Mouse (Mus musculus): ENCODE measurements around the gene Celsr3. TPM values are rescaled to one million over a fixed set of nuclear protein-coding genes. Genes with fewer than 3 reads are reported as not detected.
A peak's percentile ranks its signal among the peaks of the same experiment; 100 is the strongest.

Gene Celsr3
- polyA plus RNA-seq, 1 experiment from 2014 or later = 0.13 TPM

DNA sequence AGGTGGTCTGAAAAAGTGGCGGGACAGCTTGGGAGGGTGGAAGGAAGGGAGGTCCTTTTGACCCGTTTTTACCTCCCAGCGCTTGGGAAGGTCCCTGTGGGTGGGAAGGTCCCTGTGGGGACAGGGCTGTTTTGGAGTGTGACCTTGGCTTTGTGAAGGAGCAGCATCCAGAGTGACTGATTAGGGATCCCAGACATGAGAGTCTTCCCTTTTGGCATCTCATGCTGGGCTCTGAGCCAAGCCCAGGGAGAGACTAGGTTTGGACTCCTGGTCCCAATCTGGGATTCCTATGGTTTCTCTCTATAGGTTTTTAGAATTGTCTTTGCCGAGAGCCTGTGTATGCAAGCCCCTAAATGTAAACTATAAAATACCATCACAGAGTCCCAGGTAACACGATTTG is 15.6 kb upstream of the Celsr3 start:
- peaks cover 18% of the 10 kb centered on the region for H3K36me3 ChIP-seq (ENCODE audit: control insufficient read depth, insufficient read depth)
- ATAC-seq (replicated peaks; ENCODE audit: extremely low read depth, insufficient read depth, low FRiP score) = no peak
- no peak overlapping the region for H3K9ac ChIP-seq (ENCODE audit: low read length)
- no peak overlapping the region for H3K27ac ChIP-seq (ENCODE audit: low read length)
- no peaks in the 10 kb centered on the region for H3K27me3 ChIP-seq (ENCODE audit: control insufficient read depth, insufficient read depth, low read length)
- no peak overlapping the region for H3K4me3 ChIP-seq (ENCODE audit: low read length)
- WGBS = 63% methylated on average over 5 of the region's 5 CpGs
- peaks cover 31% of the 10 kb centered on the region for H3K4me1 ChIP-seq (ENCODE audit: control insufficient read depth, insufficient read depth, low read length)
- H3K4me2 ChIP-seq (ENCODE audit: low read depth, low read length) = no peak overlapping the region
- H3K9me3 ChIP-seq (replicated peaks; ENCODE audit: control insufficient read depth, low read length) = no peaks in the 10 kb centered on the region

DNA sequence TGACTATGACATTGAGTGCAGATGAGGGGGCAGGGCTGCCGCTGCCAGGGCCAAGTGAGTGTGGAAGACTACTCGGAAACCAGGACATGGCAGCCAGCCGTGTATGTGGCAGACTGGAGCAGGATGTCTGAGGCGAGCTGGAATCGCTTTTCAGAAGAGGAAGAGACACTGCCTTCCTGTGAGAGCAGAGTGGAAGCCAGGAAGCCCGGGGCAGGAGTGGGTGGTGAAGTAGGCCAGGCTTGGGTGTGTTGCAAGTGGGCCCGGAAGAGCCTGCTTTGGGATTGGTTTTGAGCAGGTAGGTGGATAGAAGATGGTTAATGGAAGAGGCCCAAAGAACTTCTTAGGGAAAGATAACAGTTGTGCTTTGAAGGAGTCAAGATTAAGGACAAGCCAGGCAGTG is 10.6 kb upstream of the Celsr3 start:
- no peak overlapping the region for H3K4me3 ChIP-seq (ENCODE audit: low read length)
- H3K27ac ChIP-seq (ENCODE audit: low read length) = no peak overlapping the region
- peaks cover 16% of the 10 kb centered on the region; the same call in 1 of the 2 replicates for H3K36me3 ChIP-seq (ENCODE audit: control insufficient read depth, insufficient read depth)

DNA sequence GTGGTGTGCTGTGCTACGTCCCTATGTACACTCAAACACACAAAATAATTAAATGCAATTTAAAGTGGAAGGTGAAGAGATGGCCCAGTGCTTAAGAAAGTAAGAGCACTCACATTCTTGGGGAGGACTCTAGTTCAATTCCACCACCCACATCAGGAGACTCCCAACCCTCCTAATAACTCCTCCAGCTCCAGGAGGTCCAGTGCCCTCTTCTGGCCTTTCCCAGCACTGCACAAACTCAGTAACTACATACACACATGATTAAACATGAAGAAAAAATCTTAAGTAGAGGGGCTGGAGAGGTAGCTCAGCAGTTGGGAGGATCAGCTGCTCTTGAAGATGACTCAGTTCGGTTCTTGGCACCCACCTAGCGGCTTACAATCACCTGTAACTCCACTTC is 6.6 kb upstream of the Celsr3 start:
- Histone ChIP-seq H3K9me3 (replicated peaks; ENCODE audit: control insufficient read depth, low read length) (no peaks in the 10 kb centered on the region), H3K4me2 (ENCODE audit: low read depth, low read length) (no peak overlapping the region), H3K27me3 (ENCODE audit: control insufficient read depth, insufficient read depth, low read length) (peaks cover 17% of the 10 kb centered on the region), H3K27ac (ENCODE audit: low read length) (no peak overlapping the region), H3K9ac (ENCODE audit: low read length) (no peak overlapping the region), H3K4me3 (ENCODE audit: low read length) (no peak overlapping the region), H3K36me3 (ENCODE audit: control insufficient read depth, insufficient read depth) (peaks cover 10% of the 10 kb centered on the region; the same call in 1 of the 2 replicates), H3K4me1 (ENCODE audit: control insufficient read depth, insufficient read depth, low read length) (no peaks in the 10 kb centered on the region)
- 50% methylated on average over 3 of the region's 3 CpGs for WGBS
- ATAC-seq (replicated peaks; ENCODE audit: extremely low read depth, insufficient read depth, low FRiP score) = no peak

More for the DNA sequence above, 10.6 kb upstream of the Celsr3 start:
- no peak overlapping the region for H3K9ac ChIP-seq (ENCODE audit: low read length)
- H3K9me3 ChIP-seq (replicated peaks; ENCODE audit: control insufficient read depth, low read length) = no peaks in the 10 kb centered on the region
- no peak for ATAC-seq (replicated peaks; ENCODE audit: extremely low read depth, insufficient read depth, low FRiP score)
- no peaks in the 10 kb centered on the region for H3K4me1 ChIP-seq (ENCODE audit: control insufficient read depth, insufficient read depth, low read length)
- H3K27me3 ChIP-seq (ENCODE audit: control insufficient read depth, insufficient read depth, low read length) = no peaks in the 10 kb centered on the region
- 75% methylated on average over 7 of the region's 7 CpGs for WGBS
- H3K4me2 ChIP-seq (ENCODE audit: low read depth, low read length) = no peak overlapping the region

DNA sequence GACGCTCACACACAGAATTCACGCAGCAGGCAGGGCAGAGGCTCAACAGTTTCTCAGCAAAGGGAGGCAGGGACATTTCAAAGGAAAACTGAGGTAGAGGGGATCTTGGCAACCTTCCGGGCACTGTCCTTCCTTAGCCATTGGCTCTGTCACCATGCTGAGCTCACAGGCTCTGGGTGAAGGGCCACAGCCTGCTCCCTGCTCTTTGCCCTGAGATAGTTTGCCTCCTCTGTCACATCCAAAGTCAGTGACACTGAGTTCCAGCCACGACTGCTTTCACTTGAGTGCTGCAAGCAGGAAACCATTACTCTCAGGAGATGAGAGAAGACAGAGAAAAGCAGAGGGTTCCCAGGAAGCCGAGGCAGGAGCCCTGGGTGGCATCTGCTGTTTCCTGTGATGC is 6.0 kb upstream of the Celsr3 start:
- ATAC-seq (replicated peaks; ENCODE audit: extremely low read depth, insufficient read depth, low FRiP score) = no peak
- 61% methylated on average over 5 of the region's 5 CpGs for WGBS
- Histone ChIP-seq H3K9ac (ENCODE audit: low read length) (no peak overlapping the region), H3K4me2 (ENCODE audit: low read depth, low read length) (no peak overlapping the region), H3K27me3 (ENCODE audit: control insufficient read depth, insufficient read depth, low read length) (peaks cover 23% of the 10 kb centered on the region), H3K27ac (ENCODE audit: low read length) (no peak overlapping the region), H3K9me3 (replicated peaks; ENCODE audit: control insufficient read depth, low read length) (no peaks in the 10 kb centered on the region), H3K4me1 (ENCODE audit: control insufficient read depth, insufficient read depth, low read length) (no peaks in the 10 kb centered on the region), H3K4me3 (ENCODE audit: low read length) (no peak overlapping the region), H3K36me3 (ENCODE audit: control insufficient read depth, insufficient read depth) (peaks cover 5% of the 10 kb centered on the region; the same call in 1 of the 2 replicates)

DNA sequence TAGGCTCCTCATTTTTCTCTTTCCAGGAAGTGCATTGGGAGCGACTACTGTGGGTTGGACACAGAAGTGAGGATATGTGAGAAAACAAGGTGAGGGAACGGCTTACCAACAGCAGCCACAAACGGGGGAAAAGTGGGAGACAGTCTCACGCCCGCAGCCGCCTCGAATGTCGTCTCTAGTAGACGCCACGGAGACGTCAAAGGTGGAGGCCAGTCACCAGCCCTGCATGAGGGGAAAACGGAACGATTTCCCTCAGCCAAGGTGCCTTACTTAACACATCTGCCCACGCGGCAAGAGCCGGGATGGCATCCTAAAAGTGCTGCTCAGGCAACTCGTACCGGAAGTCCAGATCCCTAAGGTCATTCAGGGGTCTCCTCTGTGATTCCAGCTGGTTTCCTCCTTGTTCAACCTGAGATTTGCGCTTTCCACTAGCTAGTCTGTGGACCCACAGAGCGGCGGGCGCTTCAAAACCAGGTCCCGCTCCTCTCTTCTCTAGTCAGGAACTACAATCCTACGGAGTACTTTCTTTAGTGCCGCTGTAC is 1.9 kb upstream of the Celsr3 start:
- WGBS = 2% methylated on average over 25 of the region's 25 CpGs
- no peak for ATAC-seq (replicated peaks; ENCODE audit: extremely low read depth, insufficient read depth, low FRiP score)
- H3K4me2 ChIP-seq (ENCODE audit: low read depth, low read length) = no peak overlapping the region

DNA sequence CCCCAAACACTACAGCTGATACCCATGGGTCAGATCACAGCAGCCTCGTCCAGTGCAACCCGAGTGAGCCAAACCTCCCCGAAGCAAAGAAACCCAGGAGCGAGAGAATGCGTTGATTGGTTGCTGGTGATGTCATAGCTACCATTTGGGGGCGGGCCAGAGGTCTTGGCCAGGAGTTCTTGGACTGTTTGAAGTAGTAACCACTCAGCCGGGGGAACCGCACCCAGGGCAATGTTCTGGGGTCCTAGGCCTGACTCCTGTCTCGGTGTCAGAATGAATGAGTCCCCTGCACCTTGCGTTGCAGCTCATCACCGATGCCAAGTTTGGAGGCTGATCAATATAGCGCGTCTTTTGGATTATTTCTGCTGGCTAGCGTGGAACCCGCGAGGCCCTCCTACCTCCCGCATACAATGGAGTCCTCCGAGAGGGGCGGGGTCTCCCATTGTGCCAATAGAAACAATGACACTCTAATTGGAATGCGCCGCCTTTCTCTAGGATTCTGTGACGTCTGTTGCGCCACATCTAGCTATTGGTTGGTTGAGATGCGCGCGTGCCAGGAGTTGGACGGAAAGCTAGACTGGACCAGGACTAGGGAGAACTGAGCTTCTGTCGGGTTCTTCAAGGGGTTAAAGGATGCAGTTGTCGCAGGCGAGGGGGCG is 1.2 kb upstream of the Celsr3 start:
- 2% methylated on average over 31 of the region's 31 CpGs for WGBS
- Histone ChIP-seq H3K36me3 (ENCODE audit: control insufficient read depth, insufficient read depth) (no peaks in the 10 kb centered on the region), H3K4me3 (ENCODE audit: low read length) (no peak overlapping the region), H3K27ac (ENCODE audit: low read length) (no peak overlapping the region), H3K4me1 (ENCODE audit: control insufficient read depth, insufficient read depth, low read length) (peaks cover 11% of the 10 kb centered on the region), H3K9me3 (replicated peaks; ENCODE audit: control insufficient read depth, low read length) (no peaks in the 10 kb centered on the region), H3K9ac (ENCODE audit: low read length) (no peak overlapping the region), H3K27me3 (ENCODE audit: control insufficient read depth, insufficient read depth, low read length) (peaks cover 68% of the 10 kb centered on the region), H3K4me2 (ENCODE audit: low read depth, low read length) (no peak overlapping the region)
- no peak for ATAC-seq (replicated peaks; ENCODE audit: extremely low read depth, insufficient read depth, low FRiP score)

More for the DNA sequence above, 1.9 kb upstream of the Celsr3 start:
- no peaks in the 10 kb centered on the region for H3K36me3 ChIP-seq (ENCODE audit: control insufficient read depth, insufficient read depth)
- H3K27me3 ChIP-seq (ENCODE audit: control insufficient read depth, insufficient read depth, low read length) = peaks cover 61% of the 10 kb centered on the region
- peaks cover 11% of the 10 kb centered on the region for H3K4me1 ChIP-seq (ENCODE audit: control insufficient read depth, insufficient read depth, low read length)
- no peak overlapping the region for H3K9ac ChIP-seq (ENCODE audit: low read length)
- no peaks in the 10 kb centered on the region for H3K9me3 ChIP-seq (replicated peaks; ENCODE audit: control insufficient read depth, low read length)
- no peak overlapping the region for H3K27ac ChIP-seq (ENCODE audit: low read length)
- no peak overlapping the region for H3K4me3 ChIP-seq (ENCODE audit: low read length)

DNA sequence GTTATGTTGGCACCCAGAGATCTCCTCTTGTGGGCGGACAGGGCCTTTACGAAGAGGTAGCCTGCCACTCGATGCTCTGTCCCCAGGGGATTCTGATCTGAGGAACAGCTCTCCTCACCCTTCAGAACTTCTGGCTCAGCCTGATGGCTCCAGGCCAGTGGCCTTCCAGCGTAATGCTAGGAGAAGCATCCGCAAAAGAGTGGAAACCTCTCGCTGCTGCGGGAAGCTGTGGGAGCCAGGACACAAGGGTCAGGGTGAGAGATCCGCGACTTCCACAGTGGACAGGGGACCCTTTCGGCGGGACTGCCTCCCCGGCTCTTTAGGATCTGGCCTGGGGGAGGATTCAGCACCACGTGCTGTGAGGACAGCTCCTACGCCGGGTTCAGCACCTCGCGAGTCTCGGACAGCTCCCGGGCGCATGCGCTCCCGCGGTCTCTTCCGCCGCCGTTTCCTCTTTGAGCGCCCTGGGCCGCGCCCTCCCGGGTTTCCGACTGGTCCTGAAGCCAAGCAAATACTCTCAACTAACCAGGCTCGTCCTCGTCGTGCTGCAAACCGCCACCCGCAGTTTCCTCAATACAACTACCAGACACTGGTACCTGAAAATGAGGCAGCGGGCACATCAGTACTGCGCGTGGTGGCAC is 700 bp downstream of the Celsr3 start:
- Histone ChIP-seq H3K9ac (ENCODE audit: low read length) (no peak overlapping the region), H3K4me1 (ENCODE audit: control insufficient read depth, insufficient read depth, low read length) (peaks cover 15% of the 10 kb centered on the region), H3K36me3 (ENCODE audit: control insufficient read depth, insufficient read depth) (no peaks in the 10 kb centered on the region), H3K4me2 (ENCODE audit: low read depth, low read length) (peak overlapping the region; percentile 91), H3K27me3 (ENCODE audit: control insufficient read depth, insufficient read depth, low read length) (peaks cover 86% of the 10 kb centered on the region), H3K9me3 (replicated peaks; ENCODE audit: control insufficient read depth, low read length) (no peaks in the 10 kb centered on the region), H3K4me3 (ENCODE audit: low read length) (peak overlapping the region; percentile 53), H3K27ac (ENCODE audit: low read length) (no peak overlapping the region)
- peak; percentile 53 for ATAC-seq (replicated peaks; ENCODE audit: extremely low read depth, insufficient read depth, low FRiP score)
- 2% methylated on average over 39 of the region's 39 CpGs for WGBS

DNA sequence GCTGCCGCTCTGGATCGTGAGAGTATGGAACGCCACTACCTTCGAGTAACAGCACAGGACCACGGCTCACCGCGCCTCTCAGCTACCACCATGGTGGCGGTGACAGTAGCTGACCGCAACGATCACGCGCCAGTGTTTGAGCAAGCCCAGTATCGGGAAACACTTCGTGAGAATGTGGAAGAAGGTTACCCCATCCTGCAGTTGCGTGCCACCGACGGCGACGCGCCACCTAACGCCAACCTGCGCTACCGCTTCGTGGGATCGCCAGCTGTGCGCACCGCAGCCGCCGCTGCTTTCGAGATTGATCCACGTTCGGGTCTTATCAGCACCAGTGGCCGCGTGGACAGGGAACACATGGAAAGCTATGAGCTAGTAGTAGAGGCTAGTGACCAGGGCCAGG is 1.3 kb downstream of the Celsr3 start:
- WGBS = 10% methylated on average over 34 of the region's 34 CpGs
- Histone ChIP-seq H3K27me3 (ENCODE audit: control insufficient read depth, insufficient read depth, low read length) (peaks cover 89% of the 10 kb centered on the region), H3K36me3 (ENCODE audit: control insufficient read depth, insufficient read depth) (no peaks in the 10 kb centered on the region), H3K27ac (ENCODE audit: low read length) (no peak overlapping the region), H3K4me2 (ENCODE audit: low read depth, low read length) (peak overlapping the region; percentile 91), H3K4me3 (ENCODE audit: low read length) (peak overlapping the region; percentile 53), H3K9me3 (replicated peaks; ENCODE audit: control insufficient read depth, low read length) (no peaks in the 10 kb centered on the region), H3K4me1 (ENCODE audit: control insufficient read depth, insufficient read depth, low read length) (peaks cover 18% of the 10 kb centered on the region), H3K9ac (ENCODE audit: low read length) (no peak overlapping the region)
- ATAC-seq (replicated peaks; ENCODE audit: extremely low read depth, insufficient read depth, low FRiP score) = no peak

DNA sequence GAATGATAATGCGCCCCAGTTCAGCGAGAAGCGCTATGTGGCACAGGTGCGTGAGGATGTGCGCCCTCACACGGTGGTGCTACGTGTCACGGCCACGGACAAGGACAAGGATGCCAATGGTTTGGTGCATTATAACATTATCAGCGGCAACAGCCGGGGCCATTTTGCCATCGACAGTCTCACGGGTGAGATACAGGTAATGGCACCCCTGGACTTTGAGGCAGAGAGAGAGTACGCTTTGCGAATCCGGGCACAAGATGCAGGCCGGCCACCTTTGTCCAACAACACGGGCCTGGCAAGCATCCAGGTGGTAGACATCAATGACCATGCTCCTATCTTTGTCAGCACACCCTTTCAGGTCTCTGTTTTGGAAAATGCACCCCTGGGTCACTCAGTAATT is 1.8 kb downstream of the Celsr3 start:
- Histone ChIP-seq H3K4me1 (ENCODE audit: control insufficient read depth, insufficient read depth, low read length) (peaks cover 18% of the 10 kb centered on the region), H3K27ac (ENCODE audit: low read length) (no peak overlapping the region), H3K9me3 (replicated peaks; ENCODE audit: control insufficient read depth, low read length) (no peaks in the 10 kb centered on the region), H3K4me3 (ENCODE audit: low read length) (no peak overlapping the region), H3K36me3 (ENCODE audit: control insufficient read depth, insufficient read depth) (no peaks in the 10 kb centered on the region), H3K27me3 (ENCODE audit: control insufficient read depth, insufficient read depth, low read length) (peaks cover 88% of the 10 kb centered on the region), H3K9ac (ENCODE audit: low read length) (no peak overlapping the region), H3K4me2 (ENCODE audit: low read depth, low read length) (no peak overlapping the region; the same call in 1 of the 2 replicates)
- WGBS = 55% methylated on average over 18 of the region's 18 CpGs
- no peak for ATAC-seq (replicated peaks; ENCODE audit: extremely low read depth, insufficient read depth, low FRiP score)
